Comparison of ENCODE assay signal across 14 mouse cellular contexts in the genomic region with DNA sequence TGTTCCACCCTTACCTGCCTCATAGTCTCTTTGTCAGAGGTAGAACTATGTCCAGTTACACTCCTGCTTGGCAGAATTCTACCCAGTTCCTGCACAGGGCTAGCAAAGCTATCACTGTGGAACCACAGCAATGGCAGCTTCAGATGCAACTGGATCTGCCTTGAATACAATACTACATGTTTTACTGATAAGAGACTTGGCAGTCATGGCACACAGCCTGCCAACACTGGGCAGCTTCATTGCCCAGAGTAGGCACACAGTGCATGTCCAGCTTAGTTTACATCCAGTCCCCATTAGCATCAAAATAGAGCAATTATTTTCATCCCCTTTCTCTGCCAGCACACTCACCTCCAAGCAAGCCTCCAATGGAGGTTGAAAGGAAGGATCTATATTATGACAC.
DNase-seq lines count a peak whose midpoint lies in the region; ATAC-seq and TF ChIP-seq lines count a peak whose summit lies in the region.
"Had no signal": no experiment of that assay in that cellular context is flagged by ENCODE, and none has a peak within 500 bp of the region (broad histone marks: within the 10 kb centered on the region; RNA-seq: fewer than 3 reads in every experiment).

No protein-coding gene starts in this region.

- in situ Hi-C loops in CH12.LX (cut with MboI; ENCODE audit: low pct_ligation_motif_present, low pct_unique_long_range_greater_than_20kb, low sequenced_read_pairs): no loop called here

- no peak for TF ChIP-seq EP300 in CH12.LX (IDR thresholded peaks at IDR 0.05; ENCODE audit: low read length)

- intact Hi-C loops in left cerebral cortex, adult 2 months (cut with DNase I): no loop called here
- intact Hi-C loops in left cerebral cortex, postnatal 4 days (cut with DNase I): no loop called here

- no peak for TF ChIP-seq POLR2A in CH12.LX (IDR thresholded peaks at IDR 0.05; ENCODE audit: low read depth, low read length)

- H3K27ac ChIP-seq in forebrain, embryonic 16.5 days (ENCODE audit: low read length): no peak overlapping the region
- H3K27ac ChIP-seq in forebrain, embryonic 10.5 days: no peak overlapping the region
- peak overlapping the region; percentile 9; the same call in 1 of the 2 replicates for H3K27ac ChIP-seq in left cerebral cortex, adult 2 months
- no peak overlapping the region for H3K27ac ChIP-seq in CH12.LX (ENCODE audit: insufficient read depth, low read depth)
- H3K27ac ChIP-seq: embryonic facial prominence, embryonic 15.5 days had no signal

- no peak overlapping the region for H3K9ac ChIP-seq in forebrain, embryonic 16.5 days (replicated peaks; ENCODE audit: low read depth, low read length)
- no peak overlapping the region for H3K9ac ChIP-seq in CH12.LX (ENCODE audit: insufficient read depth, low read depth)
- H3K9ac ChIP-seq: embryonic facial prominence, embryonic 15.5 days had no signal

- dilution Hi-C loops in CH12.LX (cut with MboI; ENCODE audit: extremely low pct_ligation_motif_present, extremely low pct_unique_long_range_greater_than_20kb, low sequenced_read_pairs): no loop called here

- H3K4me2 ChIP-seq in forebrain, embryonic 16.5 days (ENCODE audit: low read length): no peak overlapping the region
- peak overlapping the region; percentile 32; the same call in 1 of the 2 replicates for H3K4me2 ChIP-seq in CH12.LX (ENCODE audit: insufficient read depth, low read depth, poor library complexity, severe bottlenecking)
- H3K4me2 ChIP-seq: embryonic facial prominence, embryonic 15.5 days had no signal

- no peaks in the 10 kb centered on the region for H3K27me3 ChIP-seq in forebrain, embryonic 16.5 days (replicated peaks; ENCODE audit: control insufficient read depth, insufficient read depth, low read length)
- H3K27me3 ChIP-seq in forebrain, embryonic 10.5 days (ENCODE audit: poor library complexity, severe bottlenecking): no peaks in the 10 kb centered on the region
- no peaks in the 10 kb centered on the region for H3K27me3 ChIP-seq in CH12.LX (replicated peaks)
- H3K27me3 ChIP-seq: embryonic facial prominence, embryonic 15.5 days had no signal

- H3K9me3 ChIP-seq in forebrain, embryonic 16.5 days (ENCODE audit: control insufficient read depth, low read length): no peaks in the 10 kb centered on the region
- no peaks in the 10 kb centered on the region for H3K9me3 ChIP-seq in forebrain, embryonic 10.5 days
- no peaks in the 10 kb centered on the region for H3K9me3 ChIP-seq in CH12.LX (replicated peaks; ENCODE audit: low read length)
- H3K9me3 ChIP-seq: embryonic facial prominence, embryonic 15.5 days had no signal

- no peak overlapping the region for H3K4me3 ChIP-seq in forebrain, embryonic 16.5 days (replicated peaks; ENCODE audit: low read length)
- no peak overlapping the region for H3K4me3 ChIP-seq in forebrain, embryonic 10.5 days
- no peak overlapping the region for H3K4me3 ChIP-seq in left cerebral cortex, adult 2 months
- no peak overlapping the region for H3K4me3 ChIP-seq in CH12.LX (replicated peaks in 1 of 3; ENCODE audit: low read depth in 2 of 3, low read length in 2 of 3, poor library complexity in 1 of 3)
- H3K4me3 ChIP-seq: embryonic facial prominence, embryonic 15.5 days had no signal

- TF ChIP-seq RAD21 in CH12.LX (IDR thresholded peaks at IDR 0.05; ENCODE audit: low read depth, low read length): no peak

- H3K79me2 ChIP-seq in CH12.LX (replicated peaks; ENCODE audit: control insufficient read depth, extremely low read depth, insufficient read depth, poor library complexity, severe bottlenecking): 0 out of 2 replicates have a peak, but pooled peaks cover 3% of the 10 kb centered on the region

- H3K36me3 ChIP-seq in forebrain, embryonic 16.5 days (ENCODE audit: control insufficient read depth, insufficient read depth): no peaks in the 10 kb centered on the region
- no peaks in the 10 kb centered on the region; the same call in none of the 2 replicates for H3K36me3 ChIP-seq in forebrain, embryonic 10.5 days (replicated peaks)
- peaks cover 4 to 17% of the 10 kb centered on the region in 2 experiments for H3K36me3 ChIP-seq in CH12.LX (replicated peaks in 1 of 2; ENCODE audit: control insufficient read depth in 1 of 2, insufficient read depth in 1 of 2, low read length in 1 of 2)
- H3K36me3 ChIP-seq: embryonic facial prominence, embryonic 15.5 days had no signal

- TF ChIP-seq CTCF in left cerebral cortex, adult 2 months (IDR thresholded peaks at IDR 0.05): no peak
- TF ChIP-seq CTCF in CH12.LX (conservative IDR thresholded peaks at IDR 0.05 in 1 of 2, IDR thresholded peaks at IDR 0.05 in 1 of 2; ENCODE audit: low read depth in 2 of 2, low read length in 2 of 2): no peak

- ATAC-seq in forebrain, embryonic 16.5 days: peak; percentile 49; the same call in 1 of the 2 replicates

- peaks cover 7% of the 10 kb centered on the region for H3K4me1 ChIP-seq in forebrain, embryonic 16.5 days (replicated peaks; ENCODE audit: control insufficient read depth, insufficient read depth, low read length)
- H3K4me1 ChIP-seq in forebrain, embryonic 10.5 days: peaks cover 7% of the 10 kb centered on the region; the same call in 1 of the 2 replicates
- H3K4me1 ChIP-seq in CH12.LX (ENCODE audit: control insufficient read depth in 1 of 2, insufficient read depth in 2 of 2): peaks cover 6 to 25% of the 10 kb centered on the region in 2 experiments

- DNase-seq in forebrain, embryonic 10.5 days (ENCODE audit: extremely low spot score, low spot score): no peak
- DNase-seq in left cerebral cortex, adult 2 months (ENCODE audit: extremely low spot score in 1 of 2, low spot score in 2 of 2): no peak
- no peak for DNase-seq in left cerebral cortex, postnatal 4 days
- DNase-seq in CH12.LX (ENCODE audit: extremely low read depth) (no peak), adipocyte (ENCODE audit: low spot score) (peak; percentile 31)
- DNase-seq in thymus, postnatal 0 days (ENCODE audit: low spot score): no peak
- DNase-seq: cerebellum, adult 11 months; kidney, adult 18-20 months; kidney, postnatal 14 days; lung, adult 2 months; lung, postnatal 36 days; right cerebral cortex, postnatal 14 days had no signal

TF ChIP-seq in CH12.LX, 34 proteins besides CTCF, POLR2A, EP300 and RAD21:
- TF ChIP-seq CHD1 (IDR thresholded peaks at IDR 0.05; ENCODE audit: low read depth, low read length) (no peak), ZKSCAN1 (IDR thresholded peaks at IDR 0.05; ENCODE audit: borderline replicate concordance, low read depth, low read length) (no peak), UBTF (IDR thresholded peaks at IDR 0.05; ENCODE audit: low read depth, low read length) (no peak), USF2 (conservative IDR thresholded peaks at IDR 0.05; ENCODE audit: low read depth, low read length) (no peak), TCF12 (IDR thresholded peaks at IDR 0.05; ENCODE audit: low read depth, low read length) (no peak), KAT2A (IDR thresholded peaks at IDR 0.05; ENCODE audit: insufficient replicate concordance, low read length) (no peak), E2F4 (IDR thresholded peaks at IDR 0.05; ENCODE audit: insufficient replicate concordance, low read depth, low read length) (no peak), MXI1 (IDR thresholded peaks at IDR 0.05; ENCODE audit: low read depth, low read length) (no peak), ZC3H11A (IDR thresholded peaks at IDR 0.05; ENCODE audit: low read depth, low read length) (no peak), IRF4 (IDR thresholded peaks at IDR 0.05; ENCODE audit: low read depth, low read length) (no peak), RCOR1 (conservative IDR thresholded peaks at IDR 0.05; ENCODE audit: low read depth, low read length) (no peak), BHLHE40 (IDR thresholded peaks at IDR 0.05; ENCODE audit: low read depth, low read length) (no peak), MAFK (IDR thresholded peaks at IDR 0.05; ENCODE audit: insufficient replicate concordance, low read length) (no peak)
